Mouse (Mus musculus): ENCODE data around the gene Ensa. TPM values are rescaled to one million over a fixed set of nuclear protein-coding genes. Genes with fewer than 3 reads are reported as not detected.

The Ensa gene
- total RNA-seq, 2 experiments from 2014 or later = 85.6 to 96.1 TPM

DNA sequence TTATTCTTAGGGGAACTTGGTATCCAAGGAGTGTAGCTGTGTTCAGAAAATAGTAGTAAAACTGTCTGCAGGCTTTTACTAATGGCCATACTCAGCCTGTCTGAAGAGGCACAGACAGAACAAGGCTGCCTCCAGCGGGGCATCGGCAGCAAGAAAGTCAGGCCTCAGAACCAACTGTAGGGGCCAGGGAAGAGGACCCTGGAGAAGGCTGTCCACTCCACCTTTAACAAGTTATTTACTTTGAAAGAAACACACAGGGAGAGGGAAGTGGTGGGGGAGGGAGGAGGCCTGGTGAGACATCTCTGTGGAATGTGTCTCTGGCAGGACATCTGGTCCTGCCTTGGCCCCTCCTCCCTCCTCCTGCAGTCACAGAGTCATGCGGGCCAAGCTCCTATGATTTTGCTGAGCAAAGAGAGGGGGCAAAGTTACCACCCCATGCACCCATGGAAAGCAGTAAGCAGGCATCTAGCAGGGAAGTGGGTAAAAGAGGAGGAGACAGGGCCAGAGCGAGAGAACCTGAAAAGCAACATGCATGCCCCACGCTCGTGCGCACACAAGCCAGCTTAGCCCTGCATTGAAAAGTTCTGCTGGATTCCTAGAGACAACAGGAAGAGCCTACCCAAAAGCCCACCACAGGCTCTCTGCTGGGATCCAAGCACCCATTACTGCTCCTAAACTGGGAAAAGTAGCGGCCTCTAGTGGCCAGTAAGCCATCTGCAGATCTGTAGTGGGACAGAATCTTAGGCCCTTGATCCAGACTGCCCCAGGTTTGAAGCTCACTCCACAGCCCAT, 50.7 kb downstream of the Ensa start:
- intact Hi-C loops (cut with DNase I) = loop anchor here (1.0 to 5.0 kb wide), 2 partner anchors 16 to 43 kb away; no protein-coding TSS in a partner anchor

GRCm38 (mm10) chr3:95676745-95677419, 52.1 kb downstream of the Ensa start:
- intact Hi-C loops (cut with DNase I) = loop anchor here (1.0 to 5.0 kb wide), 2 partner anchors 18 to 45 kb away; no protein-coding TSS in a partner anchor
- peak; percentile 75 to 85 for DNase-seq

More for the DNA sequence above, 50.7 kb downstream of the Ensa start:
- DNase-seq = peak; percentile 79 to 82

DNA sequence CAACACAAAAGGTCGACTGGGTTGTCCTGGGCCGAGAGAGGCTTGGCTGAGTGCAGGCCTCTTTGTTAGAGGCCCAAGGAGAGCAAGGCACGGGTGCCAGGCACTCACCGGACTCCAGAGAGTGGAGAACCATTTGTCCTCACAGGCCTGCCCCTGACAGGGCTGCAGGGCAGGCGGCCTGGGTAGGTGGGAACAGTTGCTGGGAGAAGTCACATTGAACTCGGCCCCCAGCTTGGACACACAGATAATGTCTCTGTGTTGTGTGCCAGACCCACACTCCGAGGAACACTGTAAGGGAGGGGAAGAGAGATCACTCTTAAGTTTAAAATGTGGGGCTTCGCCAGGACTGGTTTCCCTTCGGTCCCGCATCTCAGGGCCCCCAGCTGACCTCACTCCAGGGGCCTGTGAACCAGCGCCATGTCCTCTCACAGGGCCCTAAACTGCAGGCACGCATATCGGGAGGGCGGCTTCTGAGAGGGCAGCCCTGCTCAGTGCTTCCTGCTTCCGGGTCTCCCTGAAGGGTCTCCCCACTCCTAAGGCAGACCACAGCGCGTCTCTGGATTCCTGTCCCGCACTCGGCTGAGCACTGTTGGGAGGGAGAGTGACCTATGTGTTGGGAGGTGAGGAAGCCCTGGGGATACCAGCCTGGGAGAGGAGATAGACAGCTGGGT, 52.8 kb downstream of the Ensa start:
- intact Hi-C loops (cut with DNase I) = loop anchor here (5.0 kb wide), 1 partner anchor 45 kb away; no protein-coding TSS in a partner anchor
- no peak for DNase-seq

GRCm38 (mm10) chr3:95679551-95679950, 54.8 kb downstream of the Ensa start:
- intact Hi-C loops (cut with DNase I) = loop anchor here (5.0 kb wide), 1 partner anchor 47 kb away; no protein-coding TSS in a partner anchor

DNA sequence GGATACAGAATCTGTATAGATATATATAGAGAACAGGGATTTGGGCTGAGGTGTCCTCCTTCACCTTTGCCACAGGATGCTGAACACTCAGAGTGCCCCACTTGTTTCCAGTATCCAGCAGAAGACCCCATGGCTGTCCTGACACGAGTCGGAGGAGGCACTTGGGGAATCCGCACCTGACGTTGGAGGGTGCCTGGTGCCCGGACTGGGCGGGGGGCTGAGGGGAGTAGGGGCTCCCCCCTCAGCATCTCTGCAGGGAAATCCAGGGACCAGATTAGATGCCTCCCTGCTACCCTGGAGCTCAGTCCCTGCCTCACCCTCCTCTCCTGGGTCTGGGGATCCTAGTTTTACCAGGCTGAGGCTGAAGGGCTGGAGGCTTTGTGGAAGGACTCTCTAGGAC, 55.9 kb downstream of the Ensa start:
- intact Hi-C loops (cut with DNase I) = no loop called here
- DNase-seq = no peak

More at GRCm38 (mm10) chr3:95679551-95679950, 54.8 kb downstream of the Ensa start:
- peak in 1 of 2 experiments; percentile 2 for DNase-seq

DNA sequence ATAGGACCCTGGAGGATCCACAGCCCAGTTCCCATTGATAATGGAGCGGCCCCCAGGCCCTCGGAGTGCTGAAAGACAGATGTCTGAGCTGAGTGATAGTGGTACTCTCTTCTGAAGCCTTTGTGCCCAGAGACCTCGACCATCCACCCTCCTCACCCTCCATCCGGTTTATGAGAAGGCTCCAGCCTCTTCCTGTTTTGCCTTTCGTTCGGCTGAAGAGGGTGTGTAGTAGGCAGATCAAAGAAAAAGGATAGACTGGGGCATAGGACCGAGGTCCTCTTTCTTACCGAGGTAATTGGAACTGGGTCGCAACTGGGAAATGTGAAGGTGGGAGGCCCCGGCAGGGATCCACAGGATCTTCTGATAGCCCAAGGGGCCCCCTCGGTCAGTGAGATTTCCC, 56.6 kb downstream of the Ensa start:
- intact Hi-C loops (cut with DNase I) = no loop called here
- DNase-seq = peak in 1 of 2 experiments; percentile 3

Other genes with a start within 250 kb of the Ensa start
- gene 4930558C23Rik, start 222.2 kb upstream of the Ensa start, total RNA-seq (2021) = not detected
- gene Arnt, start 190.6 kb upstream of the Ensa start, total RNA-seq (2021) = 10 to 100 TPM; 34.0 to 44.8 TPM
- gene Ctsk, start 125.7 kb upstream of the Ensa start, total RNA-seq (2021) = 1 to 10 TPM; 8.4 to 9.0 TPM
- gene Ctss, start 98.2 kb upstream of the Ensa start, total RNA-seq (2021) = 1 to 10 TPM; 3.0 to 5.9 TPM
- gene Hormad1, start 65.3 kb upstream of the Ensa start, total RNA-seq (2021) = not detected
- 10 to 100 TPM in 1 of 2 experiments, 1 to 10 TPM in 1; 8.0 to 10.1 TPM for gene Golph3l, start 36.1 kb upstream of the Ensa start, total RNA-seq (2021)
- gene Mcl1, start 33.8 kb downstream of the Ensa start, total RNA-seq (2021) = 100 to 1,000 TPM; 109 to 130 TPM
- 10 to 100 TPM; 25.7 to 41.2 TPM for gene Adamtsl4, start 62.9 kb downstream of the Ensa start, total RNA-seq (2021)
- gene Ecm1, start 114.6 kb downstream of the Ensa start, total RNA-seq (2021) = 10 to 100 TPM; 14.3 to 28.4 TPM
- gene Tars2, start 135.2 kb downstream of the Ensa start, total RNA-seq (2021) = 10 to 100 TPM; 28.0 to 28.7 TPM
- 10 to 100 TPM; 27.8 to 36.1 TPM for gene Rprd2, start 193.9 kb downstream of the Ensa start, total RNA-seq (2021)
- 10 to 100 TPM; 12.5 to 14.5 TPM for gene Prpf3, start 230.9 kb downstream of the Ensa start, total RNA-seq (2021)
- gene Mrps21, start 246.5 kb downstream of the Ensa start, total RNA-seq (2021) = 100 to 1,000 TPM; 289 to 304 TPM

Data from gastrocnemius, postnatal 36 days (tissue).